Mouse (Mus musculus) neural tube, postnatal 0 days (tissue): Measurements from ENCODE around the gene Dap3. TPM values are rescaled to one million over a fixed set of nuclear protein-coding genes. Genes with fewer than 3 reads are reported as not detected.

Experiments
- polyA plus RNA-seq: library from polyadenylated mRNA; unstranded; fragments of >200 nt; fragmentation: Nextera tagmentation; extraction: Ambion mirVana; gene quantifications from 2 replicates; pipeline ENCODE4 v1.2.1, GENCODE M21; 2015

Gene Dap3
- 118 and 128 TPM in 2 replicates for polyA plus RNA-seq

DNA sequence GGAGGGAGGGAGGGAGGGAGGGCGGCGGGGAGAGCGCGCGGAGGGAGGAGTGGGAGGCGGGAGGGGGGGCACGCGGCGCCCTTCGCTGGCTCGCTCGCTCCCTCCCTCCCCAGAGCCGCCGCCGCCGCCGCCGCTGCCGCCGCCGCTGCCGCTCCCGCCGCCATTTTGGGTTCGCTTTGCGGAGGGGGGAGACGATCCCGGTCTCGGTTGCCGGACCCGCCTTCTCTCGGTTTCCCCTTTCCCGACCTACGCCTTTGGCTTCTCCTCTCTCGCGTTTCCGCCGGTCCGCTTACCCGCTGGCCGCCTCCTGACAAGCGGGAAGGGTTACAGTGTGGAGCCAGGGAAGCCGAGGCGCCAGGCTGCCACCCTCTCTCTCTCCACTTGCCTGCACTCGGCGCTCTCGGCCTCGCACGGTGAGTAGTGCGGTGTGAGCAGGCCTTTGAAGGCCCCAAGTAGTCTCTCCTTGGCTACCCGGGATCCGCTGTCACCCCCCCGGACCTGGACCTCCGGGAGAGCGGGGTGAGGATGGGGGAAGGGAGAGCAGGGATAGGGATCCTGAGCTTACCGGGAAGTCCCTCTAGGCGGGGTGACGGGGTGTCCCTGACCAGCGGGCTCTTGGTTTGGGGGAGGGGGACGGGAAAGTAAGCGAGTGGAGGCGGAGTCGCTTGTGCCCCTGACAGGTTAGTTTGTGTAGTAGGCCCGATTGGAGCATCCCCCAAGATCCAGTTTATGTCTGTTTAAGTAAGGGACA lies at the start of gene Dap3, which contains the start of gene Ash1l:
Dap3 (minus strand) TSS at position 606 of the 751 bp plus-strand sequence.
Ash1l (plus strand) TSS at position 47 of the 751 bp plus-strand sequence.

DNA sequence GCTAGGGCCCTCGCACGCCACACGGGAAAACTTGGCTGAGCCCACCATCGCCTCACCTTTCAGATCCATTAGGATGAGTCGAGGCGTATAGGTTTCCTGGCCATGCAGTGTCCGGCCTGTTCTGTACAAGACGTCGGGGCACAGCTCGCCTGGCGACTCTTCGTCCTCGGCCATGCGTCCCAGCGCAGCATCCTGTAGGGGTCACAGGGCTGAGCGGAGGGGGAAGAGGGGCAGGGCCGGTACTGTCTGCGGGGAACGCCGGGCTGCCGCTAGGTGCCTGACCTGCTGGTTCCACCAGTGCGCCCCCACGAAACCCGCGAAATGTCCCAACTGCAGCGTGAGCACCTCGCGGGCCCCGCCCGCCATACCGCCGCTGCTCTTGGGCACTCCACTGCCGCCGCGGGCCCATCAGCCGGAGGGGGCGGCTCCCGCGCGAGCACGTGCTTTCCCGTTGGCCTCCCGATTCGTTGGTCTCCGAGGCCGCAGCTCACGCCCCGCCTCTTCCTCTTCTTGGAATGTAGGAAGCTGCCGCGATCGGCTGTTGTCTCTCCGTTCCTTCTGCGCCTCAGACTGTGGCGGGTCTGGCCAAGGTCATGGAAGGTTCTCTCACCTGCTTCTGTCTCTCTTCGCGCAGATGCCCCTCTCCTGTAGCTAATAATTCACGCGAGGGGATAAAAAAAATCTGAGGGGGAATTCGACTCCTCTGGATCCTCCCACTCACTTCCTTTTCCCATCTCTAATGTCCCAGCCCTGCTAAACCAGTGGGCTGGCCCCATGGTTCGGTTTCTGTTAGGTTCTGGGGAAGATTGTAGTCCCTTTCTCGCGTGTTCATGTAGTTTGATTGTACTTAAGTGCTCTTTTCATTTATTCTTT lies 37.2 kb downstream of the Dap3 start, which contains the start of gene Msto1:
Msto1 (minus strand) TSS at position 489 of the 873 bp plus-strand sequence.

Other genes starting within 250 kb of the Dap3 start
- 71.7 and 73.6 TPM in 2 replicates for gene Rit1, start 234.3 kb downstream of the Dap3 start, polyA plus RNA-seq
- 244 and 246 TPM in 2 replicates for gene Syt11, start 176.0 kb downstream of the Dap3 start, polyA plus RNA-seq
- gene Gon4l, start 116.0 kb downstream of the Dap3 start, polyA plus RNA-seq: 7.9 and 9.9 TPM in 2 replicates
- gene Msto1, start 37.2 kb downstream of the Dap3 start, polyA plus RNA-seq: 45.5 and 51.9 TPM in 2 replicates
- 15.8 and 17.1 TPM in 2 replicates for gene Ash1l, start 559 bp downstream of the Dap3 start, polyA plus RNA-seq
- 99.3 and 116 TPM in 2 replicates for gene Rusc1, start 142.1 kb upstream of the Dap3 start, polyA plus RNA-seq
- gene Gm43738, start 149.9 kb upstream of the Dap3 start, polyA plus RNA-seq: not detected in 2 replicates
- 365 and 386 TPM in 2 replicates for gene Fdps, start 150.8 kb upstream of the Dap3 start, polyA plus RNA-seq
- 0.05 and 0.23 TPM in 2 replicates for gene Pklr, start 185.0 kb upstream of the Dap3 start, polyA plus RNA-seq
- gene Hcn3, start 209.0 kb upstream of the Dap3 start, polyA plus RNA-seq: 33.7 and 44.1 TPM in 2 replicates
- 18.0 and 20.4 TPM in 2 replicates for gene Clk2, start 213.6 kb upstream of the Dap3 start, polyA plus RNA-seq
- 157 and 167 TPM in 2 replicates for gene Scamp3, start 226.3 kb upstream of the Dap3 start, polyA plus RNA-seq
- gene Fam189b, start 232.0 kb upstream of the Dap3 start, polyA plus RNA-seq: 32.2 and 35.7 TPM in 2 replicates